Mouse (Mus musculus) heart, postnatal 0 days (tissue): ENCODE results near the gene Olfr923.

Experiments
- CTCF ChIP-seq: IDR thresholded peaks from 2 replicates; pipeline ENCODE4 v1.5.1; 2016; ENCODE audit warnings: antibody characterized with exemption, control low read depth, low read depth
- EP300 ChIP-seq: IDR thresholded peaks from 2 replicates; pipeline ENCODE4 v1.6.1; 2016; ENCODE audit warnings: antibody characterized with exemption, low read depth

GRCm38 (mm10) chr9:38815458-38815986 lies 10.8 kb upstream of the Olfr923 start:
- TF ChIP-seq CTCF (no peak), EP300 (no peak)
